Mouse (Mus musculus) midbrain, embryonic 13.5 days (tissue): ENCODE data around the gene Gm49358. TPM values are rescaled to one million over a fixed set of nuclear protein-coding genes. Genes with fewer than 3 reads are reported as not detected.

Source experiments
- ATAC-seq: fragments of 200-750 bp; cut with Nextera tagmentation; 2 replicates; pipeline ENCODE4 v1.8.0; 2017; ENCODE audit warnings: mild to moderate bottlenecking, moderate TSS enrichment, moderate library complexity
- H3K27ac ChIP-seq: fragments of 300-500 bp; sonication (generic); 2 replicates; pipeline ENCODE4 v1.5.1; 2015; ENCODE audit warnings: inconsistent platforms, mild to moderate bottlenecking, moderate library complexity
- H3K27me3 ChIP-seq: fragments of 300-500 bp; sonication (generic); 2 replicates; pipeline ENCODE4 v1.6.1; 2015; ENCODE audit warnings: mild to moderate bottlenecking, inconsistent platforms
- H3K36me3 ChIP-seq: fragments of 300-500 bp; sonication (generic); 2 replicates; pipeline ENCODE4 v1.6.1; 2015; ENCODE audit warnings: mild to moderate bottlenecking, inconsistent platforms
- H3K4me1 ChIP-seq: fragments of 300-500 bp; sonication (generic); replicated peaks from 2 replicates; pipeline ENCODE4 v1.6.1; 2015; ENCODE audit warnings: inconsistent platforms
- H3K4me2 ChIP-seq: fragments of 300-500 bp; sonication (generic); replicated peaks from 2 replicates; pipeline ENCODE4 v1.6.1; 2015; ENCODE audit warnings: moderate library complexity, mild to moderate bottlenecking, inconsistent platforms
- H3K4me3 ChIP-seq: fragments of 300-500 bp; sonication (generic); replicated peaks from 2 replicates; pipeline ENCODE4 v1.5.1; 2015; ENCODE audit warnings: mild to moderate bottlenecking, inconsistent platforms
- H3K9ac ChIP-seq: fragments of 300-500 bp; sonication (generic); replicated peaks from 2 replicates; pipeline ENCODE4 v1.6.1; 2015; ENCODE audit warnings: mild to moderate bottlenecking, inconsistent platforms
- H3K9me3 ChIP-seq: fragments of 300-500 bp; sonication (generic); 2 replicates; pipeline ENCODE4 v1.6.1; 2016; ENCODE audit warnings: mild to moderate bottlenecking, inconsistent platforms
- whole genome bisulfite sequencing: fragments of 180-500 bp; shearing (Covaris S2); methylation state at CpG from one replicate; pipeline ENCODE4 v1.1.7; 2015; 5-methylcytosine and 5-hydroxymethylcytosine counted together
- polyA plus RNA-seq: library from polyadenylated mRNA; unstranded; fragments of >200 nt; fragmentation: Nextera tagmentation; extraction: Ambion mirVana; gene quantifications from 2 replicates; pipeline ENCODE4 v1.2.1, GENCODE M21; 2015

Gene Gm49358
- polyA plus RNA-seq, 1 experiment from 2014 or later, result not detected

DNA sequence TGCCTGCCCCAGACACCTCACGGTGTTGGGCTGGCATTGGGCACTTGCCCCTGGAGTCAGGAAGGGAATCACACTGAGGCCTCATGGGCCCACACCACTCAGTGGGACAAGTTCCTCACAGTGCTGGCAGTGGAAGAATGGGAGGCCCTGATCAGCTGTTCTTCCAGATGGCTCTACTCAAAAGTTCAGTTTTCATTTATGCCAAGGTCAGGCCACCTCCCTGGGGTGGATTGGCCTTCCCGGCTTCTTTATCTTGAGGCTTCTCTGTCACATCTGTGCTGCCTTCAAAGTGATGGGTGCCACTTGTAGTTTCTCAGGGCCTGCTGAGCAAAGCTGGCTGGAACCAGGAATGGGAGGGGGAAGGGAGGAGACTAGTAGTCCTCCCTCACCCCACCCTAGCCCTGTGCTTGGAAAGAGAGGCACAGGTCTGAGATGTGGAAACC lies 29.8 kb downstream of the Gm49358 start:
- H3K4me2 ChIP-seq, result no peak overlapping the region
- no peaks in the 10 kb centered on the region for H3K27me3 ChIP-seq
- WGBS, result 70% methylated on average over 2 of the region's 2 CpGs
- H3K9me3 ChIP-seq, result no peaks in the 10 kb centered on the region
- ATAC-seq, result no peak
- no peaks in the 10 kb centered on the region for H3K4me1 ChIP-seq
- H3K27ac ChIP-seq, result no peak overlapping the region
- H3K36me3 ChIP-seq, result no peaks in the 10 kb centered on the region
- H3K9ac ChIP-seq, result no peak overlapping the region
- no peak overlapping the region for H3K4me3 ChIP-seq

DNA sequence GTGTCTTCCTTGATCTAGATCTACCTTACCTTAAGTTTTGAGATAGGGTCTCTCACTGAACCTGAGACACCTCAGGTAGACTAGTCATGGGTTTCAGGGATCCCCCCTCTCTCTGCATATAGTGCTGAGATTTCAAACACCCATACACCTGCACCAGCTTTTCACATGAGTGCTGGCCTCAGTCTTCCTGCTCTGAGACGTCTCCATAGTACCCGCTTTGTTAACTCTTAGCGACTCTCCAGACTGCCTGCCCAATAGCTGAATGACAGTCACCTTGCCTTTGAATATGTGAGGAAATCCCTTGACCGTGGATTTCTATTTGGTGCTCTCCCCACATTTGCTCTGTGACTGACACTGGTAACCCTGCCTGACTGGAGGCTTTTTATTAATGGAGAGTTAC lies 30.4 kb downstream of the Gm49358 start:
- no peak overlapping the region for H3K27ac ChIP-seq
- no peaks in the 10 kb centered on the region for H3K36me3 ChIP-seq
- no peak overlapping the region for H3K4me3 ChIP-seq
- WGBS, result 95% methylated on average over 4 of the region's 4 CpGs
- ATAC-seq, result no peak
- no peak overlapping the region for H3K4me2 ChIP-seq
- H3K9ac ChIP-seq, result no peak overlapping the region
- H3K9me3 ChIP-seq, result no peaks in the 10 kb centered on the region
- H3K27me3 ChIP-seq, result no peaks in the 10 kb centered on the region
- H3K4me1 ChIP-seq, result no peaks in the 10 kb centered on the region

DNA sequence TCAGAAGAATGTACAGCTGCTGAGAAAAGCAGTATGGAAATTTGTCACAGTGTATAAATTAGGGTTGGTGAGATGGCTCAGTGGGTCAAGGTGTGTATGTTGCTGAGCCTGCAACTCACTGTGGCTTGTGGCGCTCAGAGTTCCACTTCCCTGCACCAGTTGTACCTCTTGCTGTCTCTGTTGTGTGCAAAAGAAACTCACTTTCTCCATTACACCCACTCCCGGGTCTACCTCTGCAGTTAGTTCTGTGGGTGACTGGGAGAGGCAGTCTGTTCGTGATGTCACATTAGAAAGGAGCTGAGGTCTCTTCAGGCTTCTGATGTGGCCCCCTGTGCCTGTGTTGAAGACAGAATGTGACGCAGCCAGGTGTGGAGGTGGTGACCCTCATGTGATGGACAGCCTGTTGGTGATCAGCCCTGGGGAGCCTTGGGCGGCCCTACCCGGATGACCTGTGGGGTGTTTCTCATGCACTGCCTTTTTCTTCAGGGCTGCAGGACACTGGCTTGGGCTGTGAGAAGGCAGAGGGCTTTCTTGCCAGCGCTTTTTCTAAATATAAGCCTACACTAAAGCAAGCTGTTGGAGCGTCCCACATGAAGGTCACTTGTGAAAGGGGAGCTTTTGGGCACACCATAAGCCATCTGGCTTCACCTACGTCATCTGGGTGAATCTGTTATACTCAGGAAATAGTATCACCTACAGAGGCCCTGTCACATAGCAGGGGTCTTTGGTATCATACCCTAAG lies 31.2 kb downstream of the Gm49358 start:
- no peaks in the 10 kb centered on the region for H3K27me3 ChIP-seq
- no peak overlapping the region for H3K9ac ChIP-seq
- no peaks in the 10 kb centered on the region for H3K4me1 ChIP-seq
- no peak overlapping the region for H3K4me2 ChIP-seq
- H3K36me3 ChIP-seq, result no peaks in the 10 kb centered on the region
- H3K4me3 ChIP-seq, result no peak overlapping the region
- ATAC-seq, result no peak
- H3K27ac ChIP-seq, result no peak overlapping the region
- 92% methylated on average over 9 of the region's 9 CpGs for WGBS
- H3K9me3 ChIP-seq, result no peaks in the 10 kb centered on the region

DNA sequence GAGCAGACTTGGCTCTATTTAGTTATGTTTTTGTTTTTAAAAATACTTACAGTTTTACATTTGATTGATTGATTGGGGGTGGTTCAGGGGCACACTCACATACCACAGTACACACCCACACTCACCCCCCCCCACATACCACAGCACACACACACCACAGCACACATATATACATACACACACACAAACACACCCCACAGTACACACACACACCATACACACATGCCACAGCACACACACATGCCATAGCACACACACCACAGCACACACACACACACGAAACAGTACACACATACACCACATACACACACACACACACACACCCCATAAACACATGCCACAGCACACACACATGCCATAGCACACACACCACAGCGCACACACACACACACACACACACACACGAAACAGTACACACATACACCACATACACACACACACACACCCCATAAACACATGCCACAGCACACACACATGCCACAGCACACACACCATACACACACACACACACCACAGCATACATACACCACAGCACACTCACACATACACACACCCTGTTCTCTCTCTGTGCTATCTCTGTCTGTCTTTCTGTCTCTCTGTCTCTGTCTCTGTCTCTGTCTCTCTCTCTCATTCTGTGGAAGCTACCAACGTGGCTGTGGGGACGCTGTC lies 32.4 kb downstream of the Gm49358 start:
- H3K27me3 ChIP-seq, result no peaks in the 10 kb centered on the region
- H3K4me3 ChIP-seq, result no peak overlapping the region
- no peak overlapping the region for H3K27ac ChIP-seq
- no peaks in the 10 kb centered on the region for H3K4me1 ChIP-seq
- H3K36me3 ChIP-seq, result no peaks in the 10 kb centered on the region
- peak; percentile 53; the same call in 1 of the 2 replicates for ATAC-seq
- H3K9me3 ChIP-seq, result no peaks in the 10 kb centered on the region
- 97% methylated on average over 5 of the region's 5 CpGs for WGBS
- no peak overlapping the region for H3K9ac ChIP-seq
- no peak overlapping the region for H3K4me2 ChIP-seq

DNA sequence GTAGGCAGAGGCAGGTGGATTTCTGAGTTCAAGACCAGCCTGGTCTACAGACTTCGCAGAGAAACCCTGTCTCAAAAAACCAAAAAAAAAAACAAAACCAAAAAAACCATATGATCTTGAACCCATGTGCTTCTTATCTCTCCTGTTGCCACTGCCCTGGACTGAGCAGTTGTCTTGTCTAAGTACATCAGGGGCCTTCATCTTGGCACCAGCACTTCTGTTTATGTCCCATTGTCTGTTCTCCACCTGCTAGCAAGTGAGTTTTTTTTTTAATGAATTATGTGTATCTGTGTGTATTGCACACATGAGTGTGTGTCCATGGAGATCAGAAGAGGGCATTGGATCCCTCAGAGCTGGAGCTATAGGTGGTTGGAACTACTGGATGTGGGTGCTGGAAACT lies 43.6 kb downstream of the Gm49358 start:
- WGBS, result 97% methylated on average over 1 of the region's 1 CpGs
- H3K9me3 ChIP-seq, result no peaks in the 10 kb centered on the region

GRCm38 (mm10) chr10:86808013-86808758 lies 44.4 kb downstream of the Gm49358 start:
- WGBS, result 73% methylated on average over 15 of the region's 15 CpGs
- no peak overlapping the region for H3K9ac ChIP-seq
- H3K4me2 ChIP-seq, result no peak overlapping the region
- H3K36me3 ChIP-seq, result no peaks in the 10 kb centered on the region
- H3K27me3 ChIP-seq, result no peaks in the 10 kb centered on the region
- H3K9me3 ChIP-seq, result no peaks in the 10 kb centered on the region
- H3K27ac ChIP-seq, result no peak overlapping the region; the same call in 1 of the 2 replicates
- H3K4me1 ChIP-seq, result no peaks in the 10 kb centered on the region
- H3K4me3 ChIP-seq, result no peak overlapping the region
- peak; percentile 50; the same call in 1 of the 2 replicates for ATAC-seq

More for the DNA sequence above, 43.6 kb downstream of the Gm49358 start:
- no peak overlapping the region for H3K9ac ChIP-seq
- no peaks in the 10 kb centered on the region for H3K4me1 ChIP-seq
- no peaks in the 10 kb centered on the region for H3K27me3 ChIP-seq
- no peak for ATAC-seq
- H3K4me3 ChIP-seq, result no peak overlapping the region
- no peak overlapping the region for H3K27ac ChIP-seq
- no peaks in the 10 kb centered on the region for H3K36me3 ChIP-seq
- H3K4me2 ChIP-seq, result no peak overlapping the region

DNA sequence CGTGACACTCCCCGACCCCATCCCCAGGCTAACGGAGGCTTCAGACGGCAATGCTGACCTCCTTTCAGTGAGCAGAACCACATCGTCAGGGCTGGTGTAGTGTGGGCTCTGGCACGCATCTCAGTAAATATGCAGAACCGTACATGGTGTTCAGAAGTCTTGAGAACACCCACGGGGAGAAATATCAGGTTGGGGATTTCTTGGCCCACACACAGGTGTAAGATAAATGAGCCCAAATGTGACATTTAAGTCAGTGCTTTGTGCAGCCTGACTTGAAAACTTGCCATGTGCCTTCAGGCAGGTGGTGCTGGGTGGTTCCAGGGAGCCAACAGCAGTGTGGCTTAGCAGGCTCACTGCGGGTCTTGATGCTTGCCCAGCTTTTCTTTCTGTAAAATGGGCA lies 46.2 kb downstream of the Gm49358 start:
- no peaks in the 10 kb centered on the region for H3K9me3 ChIP-seq
- H3K4me2 ChIP-seq, result no peak overlapping the region
- no peak overlapping the region for H3K27ac ChIP-seq
- no peak overlapping the region for H3K4me3 ChIP-seq
- no peak for ATAC-seq
- H3K27me3 ChIP-seq, result no peaks in the 10 kb centered on the region
- no peaks in the 10 kb centered on the region for H3K36me3 ChIP-seq
- H3K9ac ChIP-seq, result no peak overlapping the region
- 83% methylated on average over 9 of the region's 9 CpGs for WGBS
- H3K4me1 ChIP-seq, result no peaks in the 10 kb centered on the region

- H3K9me3 ChIP-seq, result no peaks in the 10 kb centered on the region
- no peak overlapping the region for H3K4me3 ChIP-seq
- no peaks in the 10 kb centered on the region for H3K4me1 ChIP-seq
- no peaks in the 10 kb centered on the region for H3K27me3 ChIP-seq
- no peak overlapping the region for H3K9ac ChIP-seq
- no peak overlapping the region for H3K4me2 ChIP-seq
- H3K27ac ChIP-seq, result no peak overlapping the region
- 92% methylated on average over 5 of the region's 5 CpGs for WGBS
- no peak for ATAC-seq
- H3K36me3 ChIP-seq, result no peaks in the 10 kb centered on the region
These were observed 46.8 kb downstream of the Gm49358 start for GRCm38 (mm10) chr10:86810612-86811011.

- peaks cover 4% of the 10 kb centered on the region; the same call in 1 of the 2 replicates for H3K36me3 ChIP-seq
- H3K4me1 ChIP-seq, result peaks cover 4% of the 10 kb centered on the region
- ATAC-seq, result no peak
- no peak overlapping the region for H3K4me3 ChIP-seq
- 88% methylated on average over 19 of the region's 19 CpGs for WGBS
- no peak overlapping the region for H3K4me2 ChIP-seq
- H3K9me3 ChIP-seq, result no peaks in the 10 kb centered on the region
- no peak overlapping the region for H3K27ac ChIP-seq
- H3K9ac ChIP-seq, result no peak overlapping the region
- no peaks in the 10 kb centered on the region for H3K27me3 ChIP-seq
These were observed 50.7 kb downstream of the Gm49358 start for GRCm38 (mm10) chr10:86814292-86815131.

DNA sequence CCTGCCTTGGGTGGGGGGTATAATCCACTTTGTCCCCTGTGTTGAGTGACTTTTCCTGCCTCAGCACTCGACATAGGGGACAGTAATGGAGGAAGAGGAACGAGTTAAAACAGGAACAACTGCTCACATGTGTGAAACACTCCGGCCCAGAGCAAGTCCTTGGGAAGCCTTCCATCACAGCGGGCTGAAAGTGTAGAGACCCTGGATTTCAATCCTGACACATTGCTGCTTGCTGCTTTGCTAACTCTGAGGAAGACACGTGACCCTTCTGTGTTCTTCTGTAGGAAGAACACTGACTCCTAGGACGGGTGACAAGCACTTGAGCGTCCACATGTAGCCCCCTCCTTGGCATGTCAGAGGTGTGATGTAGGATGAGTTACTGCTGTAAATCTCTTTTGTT lies 51.4 kb downstream of the Gm49358 start:
- no peak overlapping the region for H3K4me3 ChIP-seq
- H3K9ac ChIP-seq, result no peak overlapping the region
- H3K4me2 ChIP-seq, result no peak overlapping the region
- H3K4me1 ChIP-seq, result peaks cover 10% of the 10 kb centered on the region
- no peaks in the 10 kb centered on the region for H3K27me3 ChIP-seq
- H3K27ac ChIP-seq, result no peak overlapping the region
- 89% methylated on average over 7 of the region's 7 CpGs for WGBS
- ATAC-seq, result no peak
- no peaks in the 10 kb centered on the region for H3K9me3 ChIP-seq
- H3K36me3 ChIP-seq, result peaks cover 4% of the 10 kb centered on the region; the same call in 1 of the 2 replicates

DNA sequence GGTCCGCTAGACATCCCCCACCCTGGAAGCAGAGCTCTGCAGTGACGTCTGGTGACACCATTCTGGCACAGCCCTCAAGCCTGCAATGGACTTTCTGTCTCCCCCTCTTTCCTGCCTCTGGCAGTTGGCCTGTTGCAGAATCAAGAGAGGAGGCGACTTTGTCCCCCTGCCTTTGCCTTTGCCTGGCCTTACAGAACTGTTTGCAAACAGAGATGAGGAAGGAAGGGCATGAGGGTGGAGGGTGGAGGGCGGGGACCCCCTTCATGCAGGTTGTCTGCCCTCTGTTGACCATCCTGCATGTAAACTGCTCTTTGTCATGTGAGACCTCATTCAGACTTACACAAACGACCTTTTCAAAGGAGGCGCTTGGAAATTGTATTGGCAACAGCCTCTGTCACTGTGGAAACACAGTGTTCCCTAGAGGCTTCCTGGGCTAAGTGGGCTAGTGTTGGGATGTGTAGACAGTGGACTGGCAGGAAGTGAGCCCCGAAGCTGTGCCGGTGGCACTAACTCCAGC lies 55.9 kb downstream of the Gm49358 start:
- WGBS, result 30% methylated on average over 8 of the region's 8 CpGs
- no peaks in the 10 kb centered on the region for H3K27me3 ChIP-seq
- H3K9ac ChIP-seq, result peak overlapping the region; percentile 14; the same call in 1 of the 2 replicates
- H3K27ac ChIP-seq, result peak overlapping the region; percentile 42
- no peak overlapping the region for H3K4me3 ChIP-seq
- no peaks in the 10 kb centered on the region for H3K9me3 ChIP-seq
- H3K4me1 ChIP-seq, result peaks cover 15% of the 10 kb centered on the region
- peak; percentile 80 for ATAC-seq
- H3K36me3 ChIP-seq, result peaks cover 28% of the 10 kb centered on the region; the same call in 1 of the 2 replicates
- no peak overlapping the region for H3K4me2 ChIP-seq
